Mouse (Mus musculus) hindbrain, embryonic 14.5 days (tissue): ENCODE measurements at regions not wholly inside any gene's neighbourhood (a gene's known extent, or its start where the extent isn't known, plus 50 kb on each side); places are given as distances from the start of the nearest gene placed in this dataset.

Experiments used
- ATAC-seq: fragments of 200-750 bp; cut with Nextera tagmentation; 2 replicates; pipeline ENCODE4 v1.8.0; 2017; ENCODE audit warnings: moderate number of reproducible peaks, mild to moderate bottlenecking, moderate TSS enrichment, moderate library complexity; ENCODE audit not compliant: low FRiP score
- DNase-seq: peaks from one replicate; pipeline ENCODE4 v3.0.0-alpha.2; 2015; ENCODE audit warnings: low spot score
- H3K27ac ChIP-seq: fragments of 300-500 bp; sonication (generic); 2 replicates; pipeline ENCODE4 v1.5.1; 2014; ENCODE audit warnings: mild to moderate bottlenecking, moderate library complexity
- H3K27me3 ChIP-seq: fragments of 300-500 bp; sonication (generic); 2 replicates; pipeline ENCODE4 v1.6.1; 2014; ENCODE audit warnings: mild to moderate bottlenecking, low read length, mixed read lengths; ENCODE audit not compliant: control insufficient read depth, insufficient read depth
- H3K36me3 ChIP-seq: fragments of 300-500 bp; sonication (generic); replicated peaks from 2 replicates; pipeline ENCODE4 v1.6.1; 2014; ENCODE audit not compliant: control insufficient read depth, insufficient read depth
- H3K4me1 ChIP-seq: fragments of 300-500 bp; sonication (generic); replicated peaks from 2 replicates; pipeline ENCODE4 v1.6.1; 2014; ENCODE audit warnings: antibody characterized with exemption, low read length, mixed read lengths; ENCODE audit not compliant: control insufficient read depth, insufficient read depth
- H3K4me2 ChIP-seq: fragments of 300-500 bp; sonication (generic); replicated peaks from 2 replicates; pipeline ENCODE4 v1.6.1; 2014; ENCODE audit warnings: mild to moderate bottlenecking, moderate library complexity
- H3K4me3 ChIP-seq: fragments of 300-500 bp; sonication (generic); replicated peaks from 2 replicates; pipeline ENCODE4 v1.5.1; 2014; ENCODE audit warnings: mild to moderate bottlenecking, low read length
- H3K9ac ChIP-seq: fragments of 300-500 bp; sonication (generic); 2 replicates; pipeline ENCODE4 v1.6.1; 2014
- H3K9me3 ChIP-seq: fragments of 300-500 bp; sonication (generic); 2 replicates; pipeline ENCODE4 v1.6.1; 2016; ENCODE audit warnings: low read length; ENCODE audit not compliant: control insufficient read depth
- WGBS: fragments of 180-500 bp; shearing (Covaris S2); extraction: QIAGEN DNeasy Blood & Tissue Kit; methylation state at CpG from one replicate; pipeline ENCODE4 v1.1.7; 2014; 5-methylcytosine and 5-hydroxymethylcytosine counted together

- Histone ChIP-seq H3K27ac (no peak overlapping the region), H3K4me3 (no peak overlapping the region), H3K36me3 (no peaks in the 10 kb centered on the region), H3K9me3 (no peaks in the 10 kb centered on the region), H3K4me2 (no peak overlapping the region), H3K27me3 (no peaks in the 10 kb centered on the region), H3K4me1 (no peaks in the 10 kb centered on the region), H3K9ac (no peak overlapping the region)
- no peak for ATAC-seq
- WGBS = 87% methylated on average over 1 of the region's 1 CpGs
- no peak for DNase-seq
Observed at GRCm38 (mm10) chr1:133522825-133523224, 87.3 kb downstream of the Snrpe start.

DNA sequence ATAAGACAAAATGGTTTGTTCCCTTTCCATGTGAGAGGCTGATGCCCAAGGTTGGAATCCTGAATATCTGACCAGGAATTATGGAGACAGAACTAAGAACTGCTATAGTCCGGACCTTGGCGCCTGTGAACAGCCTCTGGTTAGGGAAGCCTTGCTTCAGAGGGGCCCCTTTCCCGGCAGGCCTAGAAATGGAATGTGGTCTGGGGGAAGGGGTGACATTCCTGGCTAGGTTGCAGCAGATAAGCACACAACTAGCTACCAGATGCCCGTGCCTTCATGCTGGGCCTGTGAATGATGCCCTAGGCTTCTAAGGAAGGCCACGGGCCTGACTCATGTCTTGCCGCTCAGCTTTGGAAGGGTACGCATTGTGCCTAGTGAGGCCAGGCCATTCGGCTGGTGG is 89.4 kb downstream of the Snrpe start:
- no peak for DNase-seq
- 75% methylated on average over 8 of the region's 8 CpGs for WGBS
- ATAC-seq = no peak
- Histone ChIP-seq H3K9ac (no peak overlapping the region), H3K4me1 (no peaks in the 10 kb centered on the region), H3K4me3 (no peak overlapping the region), H3K4me2 (no peak overlapping the region), H3K36me3 (no peaks in the 10 kb centered on the region), H3K27ac (no peak overlapping the region), H3K27me3 (no peaks in the 10 kb centered on the region), H3K9me3 (no peaks in the 10 kb centered on the region)

DNA sequence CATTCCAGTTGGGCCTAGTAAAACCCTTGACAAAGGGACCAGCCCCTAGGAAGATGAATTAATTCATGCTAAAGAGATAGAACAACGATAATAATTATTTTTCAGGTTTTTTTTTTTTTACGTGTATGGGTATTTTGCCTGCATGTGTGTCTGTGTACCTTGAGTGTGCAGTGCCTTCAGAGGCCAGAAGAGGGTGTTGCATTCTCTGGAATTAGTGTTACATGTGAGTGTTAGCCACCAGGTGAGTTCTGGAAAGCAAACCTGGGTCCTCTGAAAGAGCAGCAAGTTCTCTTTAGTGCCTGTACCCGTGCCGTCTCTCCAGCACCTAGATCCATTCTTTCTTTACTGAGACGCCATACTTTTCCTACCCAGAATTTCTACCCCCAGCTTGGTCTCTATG is 92.8 kb upstream of the Sox13 start:
- Histone ChIP-seq H3K9ac (no peak overlapping the region), H3K4me3 (no peak overlapping the region), H3K9me3 (no peaks in the 10 kb centered on the region), H3K4me2 (no peak overlapping the region), H3K36me3 (no peaks in the 10 kb centered on the region), H3K27me3 (no peaks in the 10 kb centered on the region), H3K27ac (no peak overlapping the region), H3K4me1 (no peaks in the 10 kb centered on the region)
- DNase-seq = no peak
- 97% methylated on average over 5 of the region's 5 CpGs for WGBS
- ATAC-seq = no peak

DNA sequence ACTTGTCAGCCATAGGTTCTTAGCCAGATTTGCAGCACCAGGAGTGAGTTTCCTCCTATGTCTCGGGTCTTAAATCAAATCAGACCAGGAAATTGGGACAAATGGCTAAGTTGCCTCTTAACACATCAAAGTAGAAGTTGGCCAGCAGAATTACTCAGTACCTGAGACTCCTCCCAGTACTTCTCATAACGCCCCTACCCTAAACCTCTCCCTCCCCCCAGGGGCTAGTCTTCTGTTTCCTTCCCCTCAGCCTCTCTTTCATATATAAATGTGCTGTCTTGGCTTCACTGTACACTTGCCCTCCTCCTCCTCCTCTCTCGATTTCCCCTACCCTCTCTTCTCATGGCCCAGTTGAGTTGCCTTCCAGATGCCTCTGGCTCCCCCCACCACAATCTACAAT is 79.9 kb upstream of the Sox13 start:
- Histone ChIP-seq H3K4me2 (no peak overlapping the region), H3K27ac (no peak overlapping the region), H3K36me3 (no peaks in the 10 kb centered on the region), H3K9me3 (no peaks in the 10 kb centered on the region), H3K9ac (no peak overlapping the region), H3K4me3 (no peak overlapping the region), H3K27me3 (no peaks in the 10 kb centered on the region), H3K4me1 (no peaks in the 10 kb centered on the region)
- no peak for ATAC-seq
- WGBS = 87% methylated on average over 3 of the region's 3 CpGs
- DNase-seq = no peak

DNA sequence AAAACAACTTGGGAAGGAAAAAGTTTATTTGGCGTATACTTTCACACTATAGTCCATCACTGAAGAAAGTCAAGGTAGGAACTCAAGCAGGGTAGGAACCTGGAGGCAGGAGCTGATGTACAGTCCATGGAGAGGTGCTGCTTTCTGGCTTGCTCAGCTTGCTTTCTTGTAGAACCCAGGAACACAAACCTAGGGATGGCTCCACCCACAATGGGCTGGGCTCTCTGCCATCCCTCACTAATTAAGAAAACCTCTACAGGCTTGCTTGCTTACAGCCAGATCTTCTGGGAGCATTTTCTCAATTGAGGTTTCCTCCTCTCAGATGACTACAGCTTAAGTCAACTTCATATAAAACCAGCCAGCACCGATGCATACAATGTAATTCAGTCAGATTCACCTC is 79.2 kb upstream of the Sox13 start:
- 95% methylated on average over 2 of the region's 2 CpGs for WGBS
- Histone ChIP-seq H3K4me2 (no peak overlapping the region), H3K9ac (no peak overlapping the region), H3K27me3 (no peaks in the 10 kb centered on the region), H3K36me3 (no peaks in the 10 kb centered on the region), H3K27ac (no peak overlapping the region), H3K4me3 (no peak overlapping the region), H3K4me1 (no peaks in the 10 kb centered on the region), H3K9me3 (no peaks in the 10 kb centered on the region)
- ATAC-seq (no peak), DNase-seq (no peak)

- Histone ChIP-seq H3K27me3 (no peaks in the 10 kb centered on the region), H3K27ac (no peak overlapping the region), H3K9ac (no peak overlapping the region), H3K4me3 (no peak overlapping the region), H3K4me2 (no peak overlapping the region), H3K36me3 (no peaks in the 10 kb centered on the region), H3K9me3 (no peaks in the 10 kb centered on the region), H3K4me1 (no peaks in the 10 kb centered on the region)
- ATAC-seq = no peak
- WGBS = 47% methylated on average over 13 of the region's 13 CpGs
- no peak for DNase-seq
Observed at GRCm38 (mm10) chr1:133501016-133501415, 76.8 kb upstream of the Sox13 start.

GRCm38 (mm10) chr1:133492986-133493741 is 69.0 kb upstream of the Sox13 start:
- Histone ChIP-seq H3K4me3 (peak overlapping the region; percentile 20), H3K27ac (peak overlapping the region; percentile 92), H3K36me3 (no peaks in the 10 kb centered on the region), H3K4me2 (peak overlapping the region; percentile 61), H3K9ac (peak overlapping the region; percentile 65), H3K27me3 (no peaks in the 10 kb centered on the region), H3K4me1 (peaks cover 17% of the 10 kb centered on the region), H3K9me3 (no peaks in the 10 kb centered on the region)
- peak; percentile 59 for ATAC-seq
- under 1% methylated on average over 29 of the region's 29 CpGs for WGBS
- peak; percentile 57 for DNase-seq

- Histone ChIP-seq H3K4me1 (peaks cover 17% of the 10 kb centered on the region), H3K27me3 (no peaks in the 10 kb centered on the region), H3K27ac (peak overlapping the region; percentile 92), H3K36me3 (no peaks in the 10 kb centered on the region), H3K9ac (peak overlapping the region; percentile 65), H3K9me3 (no peaks in the 10 kb centered on the region), H3K4me3 (peak overlapping the region; percentile 20), H3K4me2 (peak overlapping the region; percentile 61)
- ATAC-seq (peak; percentile 86), DNase-seq (peak; percentile 64)
- 2% methylated on average over 11 of the region's 11 CpGs for WGBS
Observed at GRCm38 (mm10) chr1:133492291-133492985, 68.3 kb upstream of the Sox13 start.

GRCm38 (mm10) chr1:133491857-133492290 is 67.7 kb upstream of the Sox13 start:
- ATAC-seq = 0 out of 2 replicates have a peak, but pooled peaks have one; percentile 4
- 3% methylated on average over 4 of the region's 4 CpGs for WGBS
- Histone ChIP-seq H3K27me3 (no peaks in the 10 kb centered on the region), H3K4me3 (no peak overlapping the region), H3K9me3 (no peaks in the 10 kb centered on the region), H3K27ac (peak overlapping the region; percentile 92), H3K4me1 (peaks cover 17% of the 10 kb centered on the region), H3K36me3 (no peaks in the 10 kb centered on the region), H3K9ac (peak overlapping the region; percentile 65), H3K4me2 (peak overlapping the region; percentile 61)
- DNase-seq = no peak
